Mouse (Mus musculus) heart, adult 2 months (tissue): ENCODE data around the gene Slc48a1.

Experiments used
- CTCF ChIP-seq: fragments of 200-600 bp; IDR thresholded peaks from 2 replicates; pipeline ENCODE4 v1.8.1; 2022; ENCODE audit warnings: antibody characterized with exemption, mild to moderate bottlenecking, moderate library complexity
- EP300 ChIP-seq: fragments of 200-500 bp; IDR thresholded peaks from 2 replicates; pipeline ENCODE4 v1.6.1; 2011; ENCODE audit warnings: low read depth, low read length, control low read depth; ENCODE audit not compliant: insufficient read depth
- POLR2A ChIP-seq: fragments of 200-500 bp; IDR thresholded peaks from 2 replicates; pipeline ENCODE4 v1.6.1; 2011; ENCODE audit warnings: mild to moderate bottlenecking, low read depth, low read length, control low read depth; ENCODE audit not compliant: insufficient read depth

- TF ChIP-seq EP300 (no peak), POLR2A (no peak), CTCF (no peak)
Measured at GRCm38 (mm10) chr15:97802575-97802974, 24.3 kb downstream of the Slc48a1 start.
